Mouse (Mus musculus) layer of hippocampus, adult 2 months (tissue): ENCODE measurements around the gene Slc44a4. TPM values are rescaled to one million over a fixed set of nuclear protein-coding genes. Genes with fewer than 3 reads are reported as not detected.
A peak's percentile ranks its signal among the peaks of the same experiment; 100 is the strongest.
"Not testable (repeated sequence)": the region's sequence is repeated elsewhere in the genome, so short reads cannot be mapped to it uniquely, and the experiment has no call there.

Experiments used
- DNase-seq, 2 experiments: peaks; one replicate each; pipeline ENCODE4 v3.0.0; 2022; ENCODE audit warnings: low spot score in 2 of 2
- H3K27ac ChIP-seq: fragments of 200-600 bp; 2 replicates; pipeline ENCODE4 v1.8.1; 2022
- H3K4me3 ChIP-seq: fragments of 200-600 bp; 2 replicates; pipeline ENCODE4 v1.8.1; 2022; ENCODE audit warnings: mild to moderate bottlenecking
- CTCF ChIP-seq: fragments of 200-600 bp; conservative IDR thresholded peaks from 2 replicates; pipeline ENCODE4 v1.8.1; 2022; ENCODE audit warnings: antibody characterized with exemption, mild to moderate bottlenecking, moderate library complexity
- total RNA-seq, 2 experiments: library from RNA; stranded (reverse); gene quantifications; 2 replicates each; pipeline ENCODE4 v1.2.3; 2021

The Slc44a4 gene
- total RNA-seq, 2 experiments from 2014 or later = 0.29 TPM; not detected in 1

DNA sequence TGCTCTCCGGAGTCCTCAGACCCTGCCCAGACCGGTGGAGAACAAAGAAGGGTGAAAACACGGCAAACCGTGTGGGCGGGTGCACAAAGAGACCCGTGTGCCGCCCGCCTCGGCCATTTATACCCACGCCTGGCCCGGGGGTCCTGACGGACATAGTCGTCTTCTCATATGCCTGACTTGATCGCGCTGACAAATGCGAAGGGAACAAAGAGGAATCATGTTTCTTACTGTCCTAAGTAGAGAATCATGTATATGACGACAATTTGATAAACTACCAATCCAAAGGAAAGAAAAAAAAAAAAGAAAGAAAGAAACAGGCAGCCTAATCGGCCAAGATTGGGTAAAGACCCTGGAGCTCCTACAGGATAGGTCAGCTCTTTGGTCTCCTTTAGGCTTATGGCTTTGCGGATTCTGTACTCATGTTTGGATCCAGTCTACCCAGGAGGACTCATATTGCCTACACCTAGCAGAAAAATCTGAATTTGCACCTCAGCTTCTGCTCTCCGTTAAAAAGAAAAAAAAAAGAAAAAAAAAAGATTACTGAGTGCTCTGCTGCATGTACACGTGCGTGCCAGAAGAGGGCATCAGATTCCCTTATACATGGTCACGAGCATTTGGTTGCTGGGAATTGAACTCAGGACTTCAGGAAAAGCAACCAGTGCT is 38.2 kb downstream of the Slc44a4 start:
- TF ChIP-seq CTCF = peak; percentile 90
- Histone ChIP-seq H3K27ac (peak overlapping the region; percentile 95), H3K4me3 (peak overlapping the region; percentile 83)
- DNase-seq = peak; percentile 60 to 76

GRCm38 (mm10) chr17:34953258-34953657 is 39.0 kb downstream of the Slc44a4 start:
- Histone ChIP-seq H3K4me3 (no peak overlapping the region), H3K27ac (no peak overlapping the region)
- no peak for DNase-seq
- TF ChIP-seq CTCF = no peak

- no peak for DNase-seq
- Histone ChIP-seq H3K27ac (no peak overlapping the region), H3K4me3 (no peak overlapping the region)
Measured at GRCm38 (mm10) chr17:34953904-34954303, 39.6 kb downstream of the Slc44a4 start.

DNA sequence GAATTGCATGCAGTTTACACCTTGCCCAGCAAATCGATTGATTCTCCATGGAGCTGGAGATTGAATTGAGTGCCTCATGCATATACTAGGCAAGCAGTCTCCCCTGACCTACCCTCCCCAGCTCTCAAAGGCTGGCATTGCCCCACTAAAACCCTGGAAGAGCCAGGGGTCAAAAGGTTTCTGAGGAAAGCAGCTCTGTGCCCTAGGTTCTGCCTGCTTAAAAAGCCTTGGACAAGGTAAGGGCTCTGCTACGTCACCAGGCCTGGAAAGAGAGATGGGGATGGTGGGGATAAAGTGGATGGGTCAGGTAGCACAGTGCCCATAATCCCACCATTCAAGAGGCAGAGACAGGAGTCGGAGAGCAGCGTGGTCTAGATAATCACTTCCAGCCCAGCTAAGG is 40.6 kb downstream of the Slc44a4 start:
- DNase-seq = no peak
- Histone ChIP-seq H3K4me3 (no peak overlapping the region), H3K27ac (no peak overlapping the region)
- TF ChIP-seq CTCF = no peak

More at GRCm38 (mm10) chr17:34953904-34954303, 39.6 kb downstream of the Slc44a4 start:
- no peak for TF ChIP-seq CTCF

GRCm38 (mm10) chr17:34955884-34956283 is 41.6 kb downstream of the Slc44a4 start:
- H3K4me3 ChIP-seq = no peak overlapping the region
- TF ChIP-seq CTCF = no peak
- no peak overlapping the region for H3K27ac ChIP-seq
- no peak for DNase-seq

GRCm38 (mm10) chr17:34956340-34956739 is 42.1 kb downstream of the Slc44a4 start:
- Histone ChIP-seq H3K4me3 (no peak overlapping the region), H3K27ac (no peak overlapping the region)
- peak; percentile 75 for TF ChIP-seq CTCF
- DNase-seq = no peak

DNA sequence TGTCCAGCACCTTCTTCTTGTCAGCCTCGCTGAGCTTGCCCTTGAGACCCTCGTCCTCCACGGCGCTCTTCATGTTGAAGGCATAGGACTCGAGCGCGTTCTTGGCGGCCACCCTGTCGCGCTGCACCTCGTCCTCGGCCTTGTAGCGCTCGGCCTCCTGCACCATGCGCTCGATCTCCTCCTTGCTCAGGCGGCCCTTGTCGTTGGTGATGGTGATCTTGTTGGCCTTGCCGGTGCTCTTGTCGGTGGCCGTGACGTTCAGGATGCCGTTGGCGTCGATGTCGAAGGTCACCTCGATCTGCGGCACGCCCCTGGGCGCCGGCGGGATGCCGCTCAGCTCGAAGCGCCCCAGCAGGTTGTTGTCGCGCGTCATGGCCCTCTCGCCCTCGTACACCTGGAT is 43.0 kb downstream of the Slc44a4 start:
- H3K27ac ChIP-seq, H3K4me3 ChIP-seq, DNase-seq: not testable (repeated sequence)

- not testable (repeated sequence) for H3K27ac ChIP-seq
Measured at GRCm38 (mm10) chr17:34957966-34958365, 43.7 kb downstream of the Slc44a4 start.

DNA sequence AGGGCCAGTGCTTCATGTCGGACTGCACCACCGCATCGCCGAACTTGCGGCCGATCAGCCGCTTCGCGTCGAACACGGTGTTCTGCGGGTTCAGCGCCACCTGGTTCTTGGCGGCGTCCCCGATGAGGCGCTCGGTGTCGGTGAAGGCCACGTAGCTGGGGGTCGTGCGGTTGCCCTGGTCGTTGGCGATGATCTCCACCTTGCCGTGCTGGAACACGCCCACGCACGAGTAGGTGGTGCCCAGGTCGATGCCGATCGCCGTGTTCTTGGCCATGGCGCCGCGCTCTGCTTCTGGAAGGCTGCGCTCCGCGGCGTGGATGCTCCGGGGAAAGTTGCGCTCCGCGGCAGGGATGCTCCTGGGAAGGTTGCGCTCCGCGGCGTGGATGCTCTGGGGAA is 44.5 kb downstream of the Slc44a4 start:
- H3K27ac ChIP-seq, DNase-seq: not testable (repeated sequence)
- H3K4me3 ChIP-seq = peak overlapping the region; percentile 66

More at GRCm38 (mm10) chr17:34957966-34958365, 43.7 kb downstream of the Slc44a4 start:
- not testable (repeated sequence) for H3K4me3 ChIP-seq, DNase-seq

DNA sequence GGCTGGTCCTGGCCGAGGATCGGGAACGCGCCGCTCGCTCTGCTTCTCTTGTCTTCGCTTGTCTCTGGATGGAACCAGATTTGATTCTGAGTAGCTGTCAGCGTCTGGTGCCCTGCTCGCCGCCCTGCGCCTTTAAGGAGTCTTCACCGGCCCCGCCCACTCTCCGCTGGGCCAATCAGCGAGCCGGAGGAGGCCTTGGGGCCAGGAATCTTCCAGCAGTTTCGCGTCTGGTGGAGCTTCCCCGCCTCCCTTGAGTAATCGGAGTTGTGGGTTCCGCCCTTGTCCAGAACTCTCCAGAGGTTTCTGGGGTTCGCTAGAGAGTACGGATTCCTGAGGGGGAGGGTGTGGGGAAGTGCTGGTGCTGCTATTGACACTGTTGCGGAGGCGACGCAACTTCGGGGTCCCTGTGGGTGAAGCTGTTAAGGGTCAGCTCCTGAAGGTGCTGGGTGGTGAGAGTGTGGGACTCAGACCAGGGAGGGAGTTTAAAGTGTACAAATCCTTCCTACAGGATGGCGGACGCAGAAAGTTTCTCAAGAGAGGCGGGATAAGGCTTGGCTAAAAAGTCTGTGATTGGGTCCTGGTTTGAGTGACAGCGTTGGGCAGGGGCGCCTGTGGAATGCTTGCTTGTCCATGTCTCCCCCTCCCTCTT is 45.0 kb downstream of the Slc44a4 start, which contains the start of gene Hspa1b:
Gene Hspa1b, minus strand, starts transcription at position 109 of the 649 bp plus-strand sequence.
- peak; percentile 56 to 69 for DNase-seq
- H3K27ac ChIP-seq = peak within 1 kb of the TSS; percentile 95
- H3K4me3 ChIP-seq = peak within 1 kb of the TSS; percentile 66

DNA sequence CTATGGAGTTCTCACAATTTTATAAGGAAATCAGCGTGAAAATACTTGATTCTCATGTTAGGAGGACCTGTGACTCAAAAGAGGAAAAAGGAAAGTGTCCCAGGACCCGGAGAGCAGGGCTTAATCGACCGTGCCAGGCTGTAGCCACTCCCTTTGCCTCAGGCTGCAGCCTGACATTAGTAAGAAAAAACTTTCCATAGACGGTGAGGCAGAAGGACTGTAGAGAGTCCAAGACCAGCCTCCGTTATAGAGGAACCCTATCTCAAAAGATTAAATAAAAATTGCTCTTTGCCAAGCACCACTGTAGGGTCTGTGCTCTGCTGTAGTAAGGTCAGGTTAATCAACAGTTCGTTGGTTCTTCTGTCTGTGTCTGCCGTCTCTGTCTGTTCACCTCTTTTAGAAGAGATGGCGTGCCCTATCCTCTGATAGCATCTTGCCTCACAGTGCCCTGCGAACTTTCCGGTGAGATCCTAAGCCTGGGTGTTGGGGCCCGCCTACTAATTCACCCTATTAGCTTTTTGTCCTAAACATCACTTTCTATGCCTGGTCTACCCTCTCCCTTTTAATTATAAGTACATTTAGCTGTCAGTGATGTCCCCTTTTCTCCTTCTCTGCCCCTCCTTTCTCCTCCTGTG is 45.7 kb downstream of the Slc44a4 start:
- H3K27ac ChIP-seq = peak overlapping the region; percentile 95
- no peak for TF ChIP-seq CTCF
- no peak for DNase-seq
- H3K4me3 ChIP-seq = peak overlapping the region; percentile 66

DNA sequence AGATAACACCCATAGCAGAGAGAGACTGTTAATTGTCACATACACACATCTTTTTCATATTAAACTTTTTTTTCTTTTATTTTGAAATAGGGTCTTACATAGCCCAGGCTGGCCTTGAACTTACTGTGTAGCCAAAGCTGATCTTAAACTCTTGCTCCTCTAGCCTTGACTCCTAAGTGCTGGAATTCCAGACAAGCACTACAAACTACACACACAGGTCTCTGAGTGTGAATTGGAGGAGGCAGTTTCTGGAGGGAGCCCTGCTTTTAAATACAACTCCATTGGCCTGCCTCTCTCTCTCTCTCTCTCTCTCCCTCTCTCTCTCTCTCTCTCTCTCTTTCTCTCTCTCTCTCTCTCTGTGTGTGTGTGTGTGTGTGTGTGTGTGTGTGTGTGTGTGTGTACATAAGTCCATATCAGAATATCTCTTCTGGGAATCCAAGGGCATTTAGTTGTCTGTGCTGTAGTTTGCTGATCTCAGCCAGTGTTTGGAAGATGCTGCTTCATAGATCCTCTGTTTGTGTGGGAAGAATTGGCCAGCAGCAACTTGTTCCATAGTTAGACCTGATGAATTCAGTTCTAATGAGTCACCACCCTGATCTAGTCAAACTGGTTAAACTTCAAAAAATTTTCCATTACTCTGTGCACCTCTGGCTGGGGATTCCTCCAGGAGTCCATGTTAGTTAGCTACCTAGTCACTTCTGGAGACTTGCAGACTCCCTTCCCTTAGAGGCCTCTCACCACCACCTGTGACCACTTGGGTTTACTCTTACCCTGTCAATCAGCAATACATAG is 46.6 kb downstream of the Slc44a4 start:
- TF ChIP-seq CTCF = no peak
- Histone ChIP-seq H3K27ac (peak overlapping the region; percentile 95; the same call in 1 of the 2 replicates), H3K4me3 (no peak overlapping the region)
- DNase-seq = no peak

GRCm38 (mm10) chr17:34962125-34962524 is 47.9 kb downstream of the Slc44a4 start:
- Histone ChIP-seq H3K27ac (peak overlapping the region; percentile 18; the same call in 1 of the 2 replicates), H3K4me3 (no peak overlapping the region)
- DNase-seq = no peak
- no peak for TF ChIP-seq CTCF
